14 mouse cellular contexts compared by ENCODE assay signal in the genomic region with DNA sequence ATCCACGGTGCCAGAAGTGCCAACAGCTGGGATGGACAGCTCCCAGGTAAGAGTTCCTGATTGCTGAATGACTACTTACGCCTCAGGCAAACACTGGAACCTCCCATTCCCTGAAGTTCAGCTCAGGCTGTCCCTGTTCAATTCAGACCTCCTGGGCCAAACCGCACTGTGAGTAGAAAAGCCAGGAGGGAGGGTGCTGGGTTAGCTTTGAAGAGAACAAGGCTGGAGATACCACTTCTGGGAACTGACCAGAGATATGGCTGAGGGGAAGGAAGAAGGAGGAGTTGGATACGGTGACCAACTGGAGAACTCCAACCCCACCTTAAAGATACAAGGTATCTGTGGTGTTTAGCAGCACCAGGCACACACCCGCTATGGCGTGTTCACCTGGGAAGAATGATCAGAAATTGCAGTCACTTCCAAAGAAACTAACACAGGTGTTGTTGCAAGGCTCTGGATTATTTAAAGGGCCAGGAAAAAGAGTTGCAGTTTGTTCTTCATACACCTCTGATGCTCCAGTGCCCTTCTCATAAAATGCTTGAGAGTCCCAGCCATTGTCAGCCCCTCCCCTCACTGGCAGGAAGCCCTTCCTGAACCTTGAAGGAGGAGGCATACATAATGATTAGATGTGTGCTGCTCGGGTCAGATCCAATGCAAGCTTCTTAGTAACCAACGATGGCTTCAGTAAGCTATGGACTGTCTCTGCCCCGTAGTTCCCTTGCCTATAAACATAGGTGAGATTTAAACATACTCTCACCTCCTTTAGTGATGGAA.
"Had no signal": no experiment of that assay in that cellular context is flagged by ENCODE, and none has a peak within 500 bp of the region (broad histone marks: within the 10 kb centered on the region; RNA-seq: fewer than 3 reads in every experiment).

No protein-coding gene starts in this region.

- H3K27ac ChIP-seq: layer of hippocampus, adult 2 months; limb, embryonic 13.5 days; liver, embryonic 15.5 days; neural tube, embryonic 13.5 days; stomach, embryonic 15.5 days had no signal

- DNase-seq: kidney, adult 18-20 months; kidney, postnatal 10 days; kidney, postnatal 4 days; left cerebral cortex, postnatal 4 days; lung, adult 2 months; lung, postnatal 36 days; midbrain, embryonic 14.5 days; retina, postnatal 1 day had no signal

- H3K9ac ChIP-seq: limb, embryonic 13.5 days; liver, embryonic 15.5 days; neural tube, embryonic 13.5 days; stomach, embryonic 15.5 days had no signal

- H3K4me3 ChIP-seq: layer of hippocampus, adult 2 months; limb, embryonic 13.5 days; liver, embryonic 15.5 days; neural tube, embryonic 13.5 days; stomach, embryonic 15.5 days had no signal

- ATAC-seq: lung, postnatal 0 days had no signal

- H3K4me2 ChIP-seq: limb, embryonic 13.5 days; liver, embryonic 15.5 days; neural tube, embryonic 13.5 days; stomach, embryonic 15.5 days had no signal

- H3K27me3 ChIP-seq: limb, embryonic 13.5 days; neural tube, embryonic 13.5 days; stomach, embryonic 15.5 days had no signal

- H3K36me3 ChIP-seq: limb, embryonic 13.5 days; liver, embryonic 15.5 days; neural tube, embryonic 13.5 days; stomach, embryonic 15.5 days had no signal

- H3K9me3 ChIP-seq: limb, embryonic 13.5 days; liver, embryonic 15.5 days; neural tube, embryonic 13.5 days; stomach, embryonic 15.5 days had no signal

- H3K4me1 ChIP-seq: neural tube, embryonic 13.5 days; stomach, embryonic 15.5 days had no signal
